Mouse (Mus musculus) A20 (cell line): ENCODE measurements around the gene Gng3.

Experiments
- DNase-seq: peaks from one replicate; pipeline ENCODE4 v3.0.0-alpha.2; 2011; ENCODE audit warnings: low read depth, low spot score

Gng3 gene

GRCm38 (mm10) chr19:8806810-8807209, 32.2 kb downstream of the Gng3 start:
- peak; percentile 82 for DNase-seq

GRCm38 (mm10) chr19:8803879-8804660, 34.9 kb downstream of the Gng3 start:
- DNase-seq, result no peak

- no peak for DNase-seq
Observed at GRCm38 (mm10) chr19:8803204-8803780, 35.7 kb downstream of the Gng3 start.

- peak; percentile 98 for DNase-seq
Observed at GRCm38 (mm10) chr19:8802130-8802821, 36.7 kb downstream of the Gng3 start, which contains the start of gene Zbtb3. Gene Zbtb3, plus strand, starts transcription at chr19:8802555.

GRCm38 (mm10) chr19:8798947-8799315, 40.1 kb downstream of the Gng3 start:
- peak; percentile 21 for DNase-seq

- peak; percentile 95 for DNase-seq
Observed at GRCm38 (mm10) chr19:8798264-8798946, 40.6 kb downstream of the Gng3 start, which contains the start of gene Polr2g. Gene Polr2g, minus strand, starts transcription at chr19:8798577.

GRCm38 (mm10) chr19:8790171-8790570, 48.8 kb downstream of the Gng3 start:
- DNase-seq, result no peak

- no peak for DNase-seq
Observed at GRCm38 (mm10) chr19:8789171-8789570, 49.8 kb downstream of the Gng3 start.

GRCm38 (mm10) chr19:8788521-8788920, 50.5 kb downstream of the Gng3 start:
- DNase-seq, result no peak
